Mouse (Mus musculus) embryonic fibroblast, embryonic 13.5 days (primary cell): ENCODE data around the gene Camta1.

Source experiments
- CTCF ChIP-seq: IDR thresholded peaks from 2 replicates; pipeline ENCODE4 v1.5.1; 2011; ENCODE audit warnings: mild to moderate bottlenecking, control low read depth, low read length, moderate library complexity, borderline replicate concordance; ENCODE audit not compliant: insufficient read depth
- POLR2A ChIP-seq: IDR thresholded peaks from 2 replicates; pipeline ENCODE4 v1.6.1; 2011; ENCODE audit warnings: low read depth, mild to moderate bottlenecking, control low read depth, low read length, moderate library complexity

- TF ChIP-seq POLR2A (no peak), CTCF (no peak)
These were observed 561.0 kb downstream of the Camta1 start for GRCm38 (mm10) chr4:151300706-151301105.
